Mouse (Mus musculus): ENCODE measurements around the gene Treml1.

Gene Treml1

DNA sequence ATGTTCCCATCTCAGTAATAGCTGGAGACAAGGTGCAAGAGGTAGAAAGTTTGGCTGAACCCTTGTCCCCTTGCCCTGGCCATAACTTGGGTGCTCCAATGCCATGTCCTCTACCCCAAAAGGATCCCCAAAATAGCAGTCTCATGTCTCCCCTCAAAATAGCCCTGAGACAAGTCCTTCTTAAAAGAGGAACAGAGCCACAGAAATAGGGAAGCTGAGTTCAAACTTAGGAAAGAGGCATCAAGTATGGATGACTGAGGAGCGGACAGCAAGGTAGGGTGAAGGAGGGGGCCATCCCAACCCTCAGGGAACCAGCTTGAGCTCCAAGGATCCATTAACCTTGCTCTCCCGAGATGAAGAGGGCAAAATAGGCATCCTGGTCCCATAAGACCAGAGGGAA lies 12.4 kb upstream of the Treml1 start:
- ChIA-PET POLR2A (interaction anchor here in 1 of 4 experiments (0.6 kb wide), 1 partner anchor 46 kb away, joined by 3 read pairs; no protein-coding TSS in a partner anchor), CTCF (interaction anchor here in 1 of 4 experiments (0.6 kb wide), 1 partner anchor 584 kb away, joined by 3 read pairs; no protein-coding TSS in a partner anchor)

- ChIA-PET POLR2A (interaction anchor here in 2 of 4 experiments (0.7 to 1.4 kb wide), 3 partner anchors 9 to 75 kb away, joined by 3 to 5 read pairs (median 3); partner anchors contain the start of gene Treml1 (in 1 of the 2)), CTCF (no interaction called here)
Measured at GRCm38 (mm10) chr17:48350681-48351193, 9.0 kb upstream of the Treml1 start.

GRCm38 (mm10) chr17:48352976-48353375 lies 6.7 kb upstream of the Treml1 start:
- CTCF ChIA-PET: interaction anchor here in 2 of 4 experiments (0.6 kb wide), 2 partner anchors 376 to 505 kb away, joined by 3 to 7 read pairs; no protein-coding TSS in a partner anchor
- POLR2A ChIA-PET: interaction anchor here in 2 of 4 experiments (0.6 to 1.3 kb wide), 6 partner anchors 12 to 526 kb away, joined by 3 to 4 read pairs (median 4); no protein-coding TSS in a partner anchor

DNA sequence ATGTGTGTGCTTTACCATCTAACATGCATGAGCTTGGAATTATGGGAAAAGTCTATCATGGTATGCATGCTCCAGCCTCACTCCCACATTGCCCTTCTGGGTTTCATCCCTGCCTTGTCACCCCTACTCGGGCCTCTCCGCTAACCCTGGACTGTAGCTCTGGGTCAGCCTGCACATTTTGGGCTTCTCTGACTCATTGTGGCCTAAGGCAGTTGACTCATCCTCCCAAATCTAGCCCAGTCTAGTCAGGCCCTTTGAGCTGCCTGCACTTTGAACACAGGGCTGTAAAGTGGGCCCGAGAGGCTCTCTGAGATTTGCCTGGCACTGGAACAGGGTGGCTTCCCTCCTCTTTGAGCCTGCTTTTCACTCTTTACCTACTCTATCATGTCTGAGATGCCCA lies 3.9 kb upstream of the Treml1 start:
- ChIA-PET POLR2A (interaction anchor here in 2 of 4 experiments (0.7 to 1.3 kb wide), 5 partner anchors 10 to 124 kb away, joined by 3 to 5 read pairs (median 3); partner anchors contain the start of gene Trem1 (in 1 of the 2)), CTCF (interaction anchor here in 1 of 4 experiments (0.6 kb wide), 1 partner anchor 14 kb away, joined by 3 read pairs; no protein-coding TSS in a partner anchor)

GRCm38 (mm10) chr17:48357892-48358291 lies 1.8 kb upstream of the Treml1 start:
- ChIA-PET CTCF (interaction anchor here in 1 of 4 experiments (0.6 kb wide), 1 partner anchor 86 kb away, joined by 3 read pairs; no protein-coding TSS in a partner anchor), POLR2A (no interaction called here)

DNA sequence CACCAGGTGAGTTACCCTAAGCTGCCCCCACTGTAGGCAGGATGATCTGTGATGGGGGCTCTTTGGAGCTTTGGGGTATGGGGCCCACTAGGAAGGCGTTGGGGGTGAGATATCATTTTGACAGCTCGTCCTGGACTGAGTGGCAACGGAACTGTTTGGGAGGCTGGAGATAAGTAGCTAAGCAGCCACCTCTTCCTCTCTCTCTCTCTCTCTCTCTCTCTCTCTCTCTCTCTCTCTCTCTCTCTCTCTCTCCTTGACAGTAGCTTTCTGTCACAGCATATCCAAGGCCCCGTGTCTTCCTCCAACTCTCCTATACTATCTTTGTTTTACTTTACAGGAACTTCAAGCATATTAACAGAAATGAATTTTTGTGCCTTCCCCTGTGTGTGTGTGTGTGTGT lies 746 bp downstream of the Treml1 start:
- ChIA-PET POLR2A (interaction anchor here in 2 of 4 experiments (0.7 to 1.3 kb wide), 2 partner anchors 10 to 66 kb away, joined by 3 read pairs; no protein-coding TSS in a partner anchor), CTCF (interaction anchor here (0.5 to 1.6 kb wide), 4 partner anchors 243 to 552 kb away, joined by 3 to 8 read pairs (median 4); no protein-coding TSS in a partner anchor)

GRCm38 (mm10) chr17:48362346-48362745 lies 2.6 kb downstream of the Treml1 start:
- ChIA-PET CTCF (no interaction called here), POLR2A (no interaction called here)

GRCm38 (mm10) chr17:48362966-48363365 lies 3.2 kb downstream of the Treml1 start:
- CTCF ChIA-PET: no interaction called here
- POLR2A ChIA-PET: interaction anchor here in 1 of 4 experiments (0.6 kb wide), 1 partner anchor 635 kb away, joined by 3 read pairs; no protein-coding TSS in a partner anchor

DNA sequence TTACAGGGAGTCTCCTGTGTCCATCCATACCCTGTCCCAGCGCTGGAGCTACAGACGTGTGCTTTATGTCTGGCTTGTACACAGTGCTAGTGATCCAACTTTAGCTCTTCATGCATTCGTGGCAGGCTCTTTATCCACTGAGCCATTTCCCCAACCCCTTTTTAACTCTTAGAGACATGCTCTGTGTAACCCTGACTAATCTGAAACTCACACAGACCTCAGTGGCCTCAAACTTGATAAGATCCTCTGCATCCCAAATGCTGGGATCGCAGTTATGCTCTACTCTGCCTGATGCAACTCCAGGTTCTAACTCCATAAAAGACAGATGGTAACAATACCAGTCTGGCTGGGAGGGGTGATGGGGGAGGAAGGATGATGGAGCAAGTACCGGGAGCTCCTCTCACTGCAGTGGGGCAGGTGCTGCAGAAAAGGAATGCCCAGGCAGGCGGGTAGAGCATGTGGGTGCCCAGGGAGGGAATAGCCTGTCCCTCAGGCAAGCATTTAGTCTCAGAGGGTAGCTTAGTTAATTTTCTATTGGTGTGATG lies 3.8 kb downstream of the Treml1 start:
- ChIA-PET CTCF (no interaction called here), POLR2A (interaction anchor here in 2 of 4 experiments (0.6 to 0.7 kb wide), 2 partner anchors 98 to 635 kb away, joined by 3 to 5 read pairs; no protein-coding TSS in a partner anchor)

GRCm38 (mm10) chr17:48365511-48366155 lies 5.9 kb downstream of the Treml1 start:
- ChIA-PET POLR2A (interaction anchor here in 3 of 4 experiments (0.5 to 1.3 kb wide), 5 partner anchors 10 to 59 kb away, joined by 3 to 6 read pairs (median 4); no protein-coding TSS in a partner anchor), CTCF (interaction anchor here in 2 of 4 experiments (0.5 to 1.6 kb wide), 3 partner anchors 194 to 264 kb away, joined by 3 to 4 read pairs (median 3); no protein-coding TSS in a partner anchor)

DNA sequence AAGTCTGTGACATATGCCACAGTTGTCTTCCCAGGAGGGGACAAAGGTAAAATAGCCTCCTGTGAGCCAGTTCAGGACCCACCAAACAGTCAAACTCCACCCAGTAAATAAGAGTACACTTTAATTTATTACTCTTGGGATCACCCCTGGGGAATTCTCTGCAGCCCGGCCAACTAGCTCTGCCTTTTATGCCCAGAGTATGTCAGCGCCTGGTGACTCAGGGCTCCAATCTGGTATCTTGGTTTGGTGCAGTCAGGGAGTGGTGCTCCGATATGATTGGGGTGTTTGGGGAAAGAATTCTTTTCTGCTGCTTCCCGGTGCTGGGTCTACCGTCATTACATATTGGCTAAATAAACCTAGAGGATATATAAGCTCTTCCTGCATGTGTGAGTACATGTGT lies 7.1 kb downstream of the Treml1 start:
- ChIA-PET POLR2A (no interaction called here), CTCF (interaction anchor here in 1 of 4 experiments (0.6 kb wide), 1 partner anchor 255 kb away, joined by 8 read pairs; no protein-coding TSS in a partner anchor)

DNA sequence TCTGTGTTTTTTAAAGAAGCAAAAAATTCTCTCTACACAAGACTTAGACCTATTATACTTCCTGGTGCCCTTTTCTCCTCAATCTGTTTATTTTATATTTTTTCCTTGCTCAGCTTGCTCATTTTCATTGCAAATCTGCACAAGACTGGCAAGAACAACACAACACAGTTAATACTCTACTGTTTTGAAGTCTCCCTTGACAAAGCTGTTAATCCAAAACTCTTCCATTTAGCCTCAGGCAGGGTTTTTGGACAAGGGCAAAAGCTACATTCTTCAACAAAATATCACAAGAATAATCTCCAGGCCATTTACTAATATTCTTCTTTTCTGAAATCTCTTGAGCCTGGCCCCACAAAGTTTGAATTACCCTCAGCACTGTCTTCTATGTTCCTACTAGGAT lies 11.9 kb downstream of the Treml1 start:
- CTCF ChIA-PET: no interaction called here
- POLR2A ChIA-PET: interaction anchor here in 1 of 4 experiments (1.7 kb wide), 1 partner anchor 21 kb away, joined by 4 read pairs; no protein-coding TSS in a partner anchor

GRCm38 (mm10) chr17:48372987-48373386 lies 13.3 kb downstream of the Treml1 start:
- CTCF ChIA-PET: no interaction called here
- POLR2A ChIA-PET: interaction anchor here in 1 of 4 experiments (0.6 to 1.7 kb wide), 2 partner anchors 19 to 143 kb away, joined by 3 to 4 read pairs; no protein-coding TSS in a partner anchor

DNA sequence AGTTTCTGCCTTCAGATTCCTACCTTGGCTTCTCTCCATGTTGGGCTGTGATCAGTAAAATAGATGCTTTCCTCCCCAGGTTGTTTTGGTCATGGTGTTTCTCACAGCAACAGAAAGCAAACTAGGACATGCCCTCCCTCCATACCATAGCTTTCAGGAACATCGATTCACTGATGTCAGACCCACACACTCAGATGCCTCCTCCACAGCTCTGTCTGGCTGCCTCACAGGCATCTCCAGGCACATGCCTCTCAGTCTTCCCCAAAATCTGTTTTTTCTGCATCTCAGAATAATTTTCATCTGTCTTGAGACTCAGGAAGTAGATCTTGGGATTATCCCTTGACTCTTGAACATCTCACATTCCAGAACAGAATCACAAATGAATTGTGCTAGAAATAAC lies 16.4 kb downstream of the Treml1 start:
- POLR2A ChIA-PET: no interaction called here
- CTCF ChIA-PET: no interaction called here

DNA sequence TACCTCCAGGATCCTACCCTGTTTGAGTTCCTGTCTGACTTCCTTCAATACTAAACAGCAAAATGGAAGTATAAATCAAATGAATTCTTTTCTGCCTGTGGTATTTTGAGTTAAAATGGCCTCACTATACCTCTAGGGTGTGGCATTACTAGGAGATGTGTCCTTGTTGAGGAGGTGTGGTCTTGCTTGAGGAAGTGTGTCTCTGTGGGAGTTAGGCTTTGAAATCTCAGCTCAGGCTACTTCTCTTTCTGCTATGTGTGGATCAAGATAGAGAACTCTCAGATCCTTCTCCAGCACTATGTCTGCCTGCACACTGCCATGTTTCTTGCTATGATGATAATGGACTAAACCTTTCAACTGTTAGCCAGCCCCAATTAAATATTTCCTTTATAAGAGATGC lies 19.3 kb downstream of the Treml1 start:
- POLR2A ChIA-PET: no interaction called here
- CTCF ChIA-PET: interaction anchor here in 1 of 4 experiments (1.0 kb wide), 1 partner anchor 88 kb away, joined by 3 read pairs; no protein-coding TSS in a partner anchor

DNA sequence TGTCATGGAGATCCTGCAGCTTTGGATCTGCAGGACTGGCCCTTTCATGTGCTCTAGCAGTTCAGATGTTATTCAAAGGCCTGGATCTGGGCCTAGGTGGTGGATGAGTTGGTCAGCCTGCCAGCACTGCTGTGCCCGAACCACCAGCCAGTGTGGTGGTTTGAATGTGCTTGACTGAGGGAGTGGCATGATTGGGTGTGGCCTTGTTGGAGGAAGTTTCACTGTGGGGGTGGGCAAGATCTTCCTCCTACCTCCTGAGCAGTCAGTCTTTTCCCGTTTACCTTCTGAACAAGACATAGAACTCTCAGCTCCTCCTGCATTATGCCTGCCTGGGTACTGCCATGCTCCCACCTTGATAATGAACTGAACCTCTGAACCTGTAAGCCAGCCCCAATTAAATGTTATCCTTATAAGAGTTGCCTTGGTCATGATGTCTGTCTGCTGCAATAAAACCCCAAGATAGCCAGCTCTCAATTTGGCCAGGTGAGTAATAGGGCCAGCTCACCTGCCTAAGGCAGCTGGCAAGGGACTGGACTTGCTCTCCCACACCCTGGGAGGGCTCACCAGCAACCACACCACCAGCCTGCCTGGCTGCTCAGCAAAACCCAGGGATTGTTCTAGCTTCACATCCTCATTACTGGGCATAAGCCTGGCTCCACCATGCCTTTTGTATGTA lies 26.2 kb downstream of the Treml1 start:
- POLR2A ChIA-PET: interaction anchor here in 1 of 4 experiments (1.0 kb wide), 1 partner anchor 57 kb away, joined by 4 read pairs; no protein-coding TSS in a partner anchor

DNA sequence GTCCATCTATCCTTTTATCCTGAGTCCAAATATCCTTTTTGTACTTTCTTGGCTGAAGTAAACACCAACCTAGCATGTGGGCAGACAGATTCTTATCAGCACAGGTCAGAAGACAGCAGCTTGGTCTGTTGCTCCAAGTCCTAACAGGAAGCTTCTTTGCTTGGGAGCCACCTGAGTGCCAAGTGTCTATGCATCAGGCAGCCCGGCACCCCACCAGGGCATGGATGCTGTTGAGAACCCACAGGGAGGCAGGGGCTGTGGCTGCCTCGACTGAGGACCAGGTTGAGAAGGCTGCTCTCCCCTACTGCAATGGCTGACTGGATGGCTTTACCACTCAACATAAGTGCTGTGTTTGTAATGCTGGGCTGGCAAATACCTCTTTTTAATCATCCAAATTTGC lies 28.9 kb downstream of the Treml1 start:
- CTCF ChIA-PET: interaction anchor here in 1 of 4 experiments (0.5 kb wide), 1 partner anchor 257 kb away, joined by 4 read pairs; no protein-coding TSS in a partner anchor
- POLR2A ChIA-PET: interaction anchor here in 1 of 4 experiments (1.1 kb wide), 1 partner anchor 20 kb away, joined by 3 read pairs; no protein-coding TSS in a partner anchor

More for the DNA sequence above, 26.2 kb downstream of the Treml1 start:
- CTCF ChIA-PET: no interaction called here

DNA sequence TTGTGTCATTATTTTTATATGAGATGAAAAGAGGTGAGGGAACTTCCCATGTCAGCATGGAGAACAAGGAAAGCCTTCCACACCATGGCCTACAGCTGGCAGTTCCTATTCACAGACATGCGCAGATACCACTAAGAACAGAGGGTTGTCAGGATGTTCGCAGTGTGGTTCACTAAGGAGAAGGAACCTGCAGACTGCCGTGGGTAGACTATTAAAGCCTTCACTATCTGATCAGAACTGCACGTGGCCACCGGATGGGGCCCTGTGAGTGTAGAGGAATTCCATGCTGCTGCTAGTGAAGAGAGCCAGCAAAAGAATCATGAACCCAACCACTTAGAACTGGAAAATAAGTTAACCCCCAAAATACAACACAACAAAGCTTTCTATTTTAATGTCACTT lies 29.7 kb downstream of the Treml1 start:
- ChIA-PET POLR2A (no interaction called here), CTCF (no interaction called here)

Data from embryonic stem cell, embryonic (primary cell).